Mouse (Mus musculus): ENCODE data around the gene Pdia2. TPM values are rescaled to one million over a fixed set of nuclear protein-coding genes. Genes with fewer than 3 reads are reported as not detected.

Pdia2 gene
- polyA plus RNA-seq, 1 experiment from 2014 or later = 0.23 TPM

Other genes starting within 250 kb of the Pdia2 start
- gene A930017K11Rik, start 246.5 kb downstream of the Pdia2 start, polyA plus RNA-seq (2015; fragmentation: Nextera tagmentation; extraction: Ambion mirVana) = 0.24 TPM in 1 of 2 replicates, not detected in the other
- 20.1 and 22.5 TPM in 2 replicates for gene Capn15, start 213.3 kb downstream of the Pdia2 start, polyA plus RNA-seq (2015; fragmentation: Nextera tagmentation; extraction: Ambion mirVana)
- 21.6 and 27.0 TPM in 2 replicates for gene Rab11fip3, start 129.5 kb downstream of the Pdia2 start, polyA plus RNA-seq (2015; fragmentation: Nextera tagmentation; extraction: Ambion mirVana)
- 42.8 and 42.9 TPM in 2 replicates for gene Decr2, start 108.8 kb downstream of the Pdia2 start, polyA plus RNA-seq (2015; fragmentation: Nextera tagmentation; extraction: Ambion mirVana)
- 20.3 and 37.4 TPM in 2 replicates for gene Nme4, start 103.5 kb downstream of the Pdia2 start, polyA plus RNA-seq (2015; fragmentation: Nextera tagmentation; extraction: Ambion mirVana)
- 4.3 and 5.9 TPM in 2 replicates for gene Tmem8, start 85.8 kb downstream of the Pdia2 start, polyA plus RNA-seq (2015; fragmentation: Nextera tagmentation; extraction: Ambion mirVana)
- 186 and 187 TPM in 2 replicates for gene Mrpl28, start 75.6 kb downstream of the Pdia2 start, polyA plus RNA-seq (2015; fragmentation: Nextera tagmentation; extraction: Ambion mirVana)
- gene Axin1, start 60.4 kb downstream of the Pdia2 start, polyA plus RNA-seq (2015; fragmentation: Nextera tagmentation; extraction: Ambion mirVana) = 7.7 and 13.1 TPM in 2 replicates
- gene Rgs11, start 3.9 kb upstream of the Pdia2 start, polyA plus RNA-seq (2015; fragmentation: Nextera tagmentation; extraction: Ambion mirVana) = 21.4 and 25.9 TPM in 2 replicates
- 184 and 242 TPM in 2 replicates for gene Arhgdig, start 8.7 kb upstream of the Pdia2 start, polyA plus RNA-seq (2015; fragmentation: Nextera tagmentation; extraction: Ambion mirVana)
- 32.7 and 35.1 TPM in 2 replicates for gene Fam234a, start 45.2 kb upstream of the Pdia2 start, polyA plus RNA-seq (2015; fragmentation: Nextera tagmentation; extraction: Ambion mirVana)
- 97.7 and 102 TPM in 2 replicates for gene Luc7l, start 53.8 kb upstream of the Pdia2 start, polyA plus RNA-seq (2015; fragmentation: Nextera tagmentation; extraction: Ambion mirVana)
- gene Neurl1b, start 215.7 kb upstream of the Pdia2 start, polyA plus RNA-seq (2015; fragmentation: Nextera tagmentation; extraction: Ambion mirVana) = 1.3 and 1.8 TPM in 2 replicates